Comparison of ENCODE assay signal across 15 mouse cellular contexts in genomic region chr16:33196578-33196977, GRCm38 (mm10).
"Had no signal": no experiment of that assay in that cellular context is flagged by ENCODE, and none has a peak within 500 bp of the region (broad histone marks: within the 10 kb centered on the region; RNA-seq: fewer than 3 reads in every experiment).

No protein-coding gene starts in this region.

- H3K4me1 ChIP-seq: liver, embryonic 15.5 days; midbrain, embryonic 12.5 days had no signal

- H3K4me3 ChIP-seq: liver, embryonic 15.5 days; lung, embryonic 15.5 days; midbrain, embryonic 10.5 days; midbrain, embryonic 12.5 days; myocyte; neural tube, embryonic 13.5 days; neural tube, embryonic 15.5 days; stomach, embryonic 15.5 days had no signal

- H3K27ac ChIP-seq: liver, embryonic 15.5 days; lung, embryonic 15.5 days; midbrain, embryonic 10.5 days; midbrain, embryonic 12.5 days; neural tube, embryonic 13.5 days; neural tube, embryonic 15.5 days; stomach, embryonic 15.5 days; stomach, postnatal 0 days had no signal

- DNase-seq: liver, postnatal 0 days; lung, adult 2 months; right cerebral cortex, adult 18-20 months; right cerebral cortex, postnatal 25 days; right cerebral cortex, postnatal 4 days had no signal

- ATAC-seq: midbrain, embryonic 16.5 days had no signal

- H3K9me3 ChIP-seq: liver, embryonic 15.5 days; lung, embryonic 15.5 days; midbrain, embryonic 10.5 days; midbrain, embryonic 12.5 days; neural tube, embryonic 13.5 days; neural tube, embryonic 15.5 days; stomach, embryonic 15.5 days had no signal

- H3K4me2 ChIP-seq: liver, embryonic 15.5 days; lung, embryonic 15.5 days; midbrain, embryonic 12.5 days; neural tube, embryonic 13.5 days; neural tube, embryonic 15.5 days; stomach, embryonic 15.5 days had no signal

- H3K9ac ChIP-seq: liver, embryonic 15.5 days; liver, postnatal 0 days; lung, embryonic 15.5 days; midbrain, embryonic 12.5 days; neural tube, embryonic 13.5 days; neural tube, embryonic 15.5 days; stomach, embryonic 15.5 days had no signal

- H3K27me3 ChIP-seq: liver, embryonic 15.5 days; lung, embryonic 15.5 days; midbrain, embryonic 12.5 days; neural tube, embryonic 13.5 days; neural tube, embryonic 15.5 days; stomach, embryonic 15.5 days had no signal
